16 mouse cellular contexts compared by ENCODE assay signal in the genomic region with DNA sequence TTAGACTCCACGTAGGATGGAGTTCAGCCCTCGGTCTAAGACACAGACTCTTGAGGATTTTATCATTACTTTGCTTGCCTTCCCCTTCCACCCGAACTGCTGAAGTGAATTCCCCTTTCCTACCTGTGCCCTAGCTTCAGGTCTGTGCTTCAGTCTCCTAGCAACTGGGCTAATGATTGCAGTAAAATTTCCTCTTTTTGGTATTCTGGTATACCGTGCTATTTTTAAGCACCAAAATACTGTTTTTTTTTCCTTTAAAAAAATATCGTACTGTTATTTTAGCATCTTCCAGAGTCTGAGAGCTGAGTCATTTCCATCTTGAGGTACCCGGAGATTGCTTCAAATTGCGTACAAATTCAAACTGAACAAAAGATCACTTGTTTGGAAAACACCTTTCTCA. TPM values are rescaled to one million over a fixed set of nuclear protein-coding genes. Genes with fewer than 3 reads are reported as not detected.
"Had no signal": no experiment of that assay in that cellular context is flagged by ENCODE, and none has a peak within 500 bp of the region (broad histone marks: within the 10 kb centered on the region; RNA-seq: fewer than 3 reads in every experiment).

No protein-coding gene starts in this region.

- H3K27me3 ChIP-seq: neural tube, embryonic 12.5 days had no signal

- H3K4me3 ChIP-seq: limb, embryonic 13.5 days; neural tube, embryonic 12.5 days had no signal

- H3K9ac ChIP-seq: limb, embryonic 13.5 days; liver, embryonic 14.5 days; neural tube, embryonic 12.5 days had no signal

- H3K27ac ChIP-seq: kidney, postnatal 0 days; limb, embryonic 13.5 days; liver, embryonic 14.5 days; neural tube, embryonic 12.5 days; stomach, postnatal 0 days had no signal

- H3K9me3 ChIP-seq: limb, embryonic 13.5 days; neural tube, embryonic 12.5 days had no signal

- ATAC-seq: lung, postnatal 0 days had no signal

- H3K4me2 ChIP-seq: limb, embryonic 13.5 days; neural tube, embryonic 12.5 days had no signal

- H3K4me1 ChIP-seq: neural tube, embryonic 12.5 days had no signal

- DNase-seq: kidney, adult 11 months; kidney, adult 9 months; kidney, postnatal 36 days; left cerebral cortex, postnatal 4 days; lung, adult 2 months; lung, postnatal 36 days; thymus, postnatal 4 days had no signal

- H3K36me3 ChIP-seq: limb, embryonic 13.5 days; neural tube, embryonic 12.5 days had no signal

RNA-seq across cellular contexts. Expression of a gene that starts 27.4 kb away (rescaled TPM):
- total RNA-seq: liver, adult 2 months; monocyte, adult 5-6 weeks; neutrophil, adult 5-6 weeks had no signal
- polyA plus RNA-seq: liver, adult 2 months had no signal
